ENCODE assay signal across 18 mouse cellular contexts in genomic region chr4:129353176-129353575, GRCm38 (mm10). TPM values are rescaled to one million over a fixed set of nuclear protein-coding genes. Genes with fewer than 3 reads are reported as not detected.
A peak's percentile ranks its signal among the peaks of the same experiment; 100 is the strongest.
DNase-seq lines count a peak whose midpoint lies in the region; ATAC-seq and TF ChIP-seq lines count a peak whose summit lies in the region.
"Had no signal": no experiment of that assay in that cellular context is flagged by ENCODE, and none has a peak within 500 bp of the region (broad histone marks: within the 10 kb centered on the region; RNA-seq: fewer than 3 reads in every experiment).

No protein-coding gene starts in this region.

- H3K4me3 ChIP-seq in ES-Bruce4 (ENCODE audit: low read depth, low read length) (no peak overlapping the region), ES-E14 (ENCODE audit: insufficient read depth in 1 of 2, low read depth in 1 of 2, low read length in 2 of 2, poor library complexity in 1 of 2, severe bottlenecking in 1 of 2) (peak overlapping the region; percentile 34 to 56)
- no peak overlapping the region for H3K4me3 ChIP-seq in forebrain, embryonic 14.5 days (ENCODE audit: low read depth, low read length)
- H3K4me3 ChIP-seq: embryonic facial prominence, embryonic 10.5 days; embryonic facial prominence, embryonic 12.5 days; forebrain, embryonic 13.5 days had no signal

- H3K27ac ChIP-seq in ES-Bruce4 (ENCODE audit: insufficient read depth, low read length), result 0 out of 2 replicates have a peak overlapping the region, but pooled peaks have one; percentile 25
- no peak overlapping the region; the same call in 1 of the 2 replicates for H3K27ac ChIP-seq in ES-E14 (ENCODE audit: insufficient read depth, low read depth, low read length, poor library complexity, severe bottlenecking)
- no peak overlapping the region for H3K27ac ChIP-seq in forebrain, embryonic 14.5 days (ENCODE audit: low read depth, low read length)
- H3K27ac ChIP-seq: embryonic facial prominence, embryonic 10.5 days; embryonic facial prominence, embryonic 12.5 days; forebrain, embryonic 13.5 days had no signal

- H3K36me3 ChIP-seq in ES-Bruce4 (ENCODE audit: control insufficient read depth, insufficient read depth, low read length, poor library complexity, severe bottlenecking) (peaks cover 37% of the 10 kb centered on the region), ES-E14 (ENCODE audit: control insufficient read depth, insufficient read depth, low read length, poor library complexity, severe bottlenecking) (peaks cover 30% of the 10 kb centered on the region)
- peaks cover 42% of the 10 kb centered on the region for H3K36me3 ChIP-seq in forebrain, embryonic 14.5 days (ENCODE audit: control insufficient read depth, insufficient read depth, low read length)

- H3K9me3 ChIP-seq in ES-Bruce4 (replicated peaks; ENCODE audit: control insufficient read depth, insufficient read depth, low read length, poor library complexity, severe bottlenecking), result no peaks in the 10 kb centered on the region
- no peaks in the 10 kb centered on the region for H3K9me3 ChIP-seq in ES-E14 (ENCODE audit: control insufficient read depth, insufficient read depth, low read depth, low read length)
- no peaks in the 10 kb centered on the region for H3K9me3 ChIP-seq in forebrain, embryonic 14.5 days (replicated peaks; ENCODE audit: control insufficient read depth, low read length)
- H3K9me3 ChIP-seq: embryonic facial prominence, embryonic 10.5 days; embryonic facial prominence, embryonic 12.5 days; forebrain, embryonic 13.5 days had no signal

- TF ChIP-seq POLR2A in ES-Bruce4 (IDR thresholded peaks at IDR 0.05; ENCODE audit: insufficient read depth, low read length), result no peak

- H3K9ac ChIP-seq in ES-Bruce4 (ENCODE audit: low read depth, poor library complexity, severe bottlenecking) (peak overlapping the region; percentile 42; the same call in 1 of the 2 replicates), ES-E14 (ENCODE audit: insufficient read depth, low read depth, low read length, poor library complexity, severe bottlenecking) (peak overlapping the region; percentile 67; the same call in 1 of the 2 replicates)
- H3K9ac ChIP-seq in forebrain, embryonic 14.5 days (ENCODE audit: low read length), result no peak overlapping the region
- H3K9ac ChIP-seq: embryonic facial prominence, embryonic 12.5 days; forebrain, embryonic 13.5 days had no signal

- no peaks in the 10 kb centered on the region for H3K27me3 ChIP-seq in ES-Bruce4 (ENCODE audit: control insufficient read depth, insufficient read depth, low read length, poor library complexity, severe bottlenecking)
- no peaks in the 10 kb centered on the region for H3K27me3 ChIP-seq in forebrain, embryonic 14.5 days (replicated peaks; ENCODE audit: control insufficient read depth, insufficient read depth, low read length)
- H3K27me3 ChIP-seq: embryonic facial prominence, embryonic 12.5 days; forebrain, embryonic 13.5 days had no signal

- DNase-seq in ES-E14 (ENCODE audit: low read depth, low spot score) (no peak), ZHBTc4 (ENCODE audit: low read depth, low spot score) (peak; percentile 82)
- DNase-seq in yolk sac, embryonic 10.5 days (ENCODE audit: low spot score), result no peak
- DNase-seq in forebrain, embryonic 14.5 days (ENCODE audit: low spot score), result no peak
- DNase-seq in natural killer cell, adult 2 months (ENCODE audit: low spot score in 2 of 2), result no peak
- DNase-seq: adrenal gland, adult 2 months; adrenal gland, postnatal 10 days; adrenal gland, postnatal 25 days; cerebellum, adult 11 months; cerebellum, adult 18-20 months; cerebellum, adult 8-10 months; cerebellum, adult 9-11 months; cerebellum, postnatal 14 days had no signal

- TF ChIP-seq CTCF in ES-Bruce4 (IDR thresholded peaks at IDR 0.05; ENCODE audit: low read depth, low read length), result no peak

- H3K4me2 ChIP-seq in forebrain, embryonic 14.5 days (ENCODE audit: low read length), result no peak overlapping the region
- H3K4me2 ChIP-seq: embryonic facial prominence, embryonic 12.5 days; forebrain, embryonic 13.5 days had no signal

- ATAC-seq in forebrain, embryonic 14.5 days, result no peak
- ATAC-seq: forebrain, embryonic 13.5 days; forebrain, embryonic 16.5 days had no signal

- whole genome bisulfite sequencing in forebrain, embryonic 14.5 days, result 93% methylated on average over 12 of the region's 12 CpGs

- in situ Hi-C loops in ES-E14 (cut with MboI; ENCODE audit: low sequenced_read_pairs in 2 of 2, unreplicated experiment in 2 of 2), result loop anchor here (5.0 to 10.0 kb wide), 2 partner anchors 102 to 104 kb away; no protein-coding TSS in a partner anchor

- no peaks in the 10 kb centered on the region for H3K4me1 ChIP-seq in ES-Bruce4 (ENCODE audit: control insufficient read depth, insufficient read depth, low read length)
- peaks cover 0 to 2% of the 10 kb centered on the region in 2 experiments; a peak in 1 of 4 replicates for H3K4me1 ChIP-seq in ES-E14 (ENCODE audit: control insufficient read depth in 2 of 2, insufficient read depth in 2 of 2, low read length in 2 of 2, poor library complexity in 1 of 2)
- no peaks in the 10 kb centered on the region for H3K4me1 ChIP-seq in forebrain, embryonic 14.5 days (ENCODE audit: control insufficient read depth, insufficient read depth, low read length)
- H3K4me1 ChIP-seq: embryonic facial prominence, embryonic 10.5 days; embryonic facial prominence, embryonic 12.5 days; forebrain, embryonic 13.5 days had no signal

- TF ChIP-seq EP300 in ES-Bruce4 (IDR thresholded peaks at IDR 0.05; ENCODE audit: insufficient read depth, low read depth, low read length), result no peak

TF ChIP-seq in ES-E14, 5 proteins besides CTCF, POLR2A, EP300 and RAD21:
- TF ChIP-seq ZC3H11A (IDR thresholded peaks at IDR 0.05; ENCODE audit: borderline replicate concordance, low read depth, low read length) (no peak), MAFK (IDR thresholded peaks at IDR 0.05; ENCODE audit: insufficient read depth, low read depth, low read length) (no peak), CHD2 (IDR thresholded peaks at IDR 0.05; ENCODE audit: low read depth, low read length) (no peak), HCFC1 (IDR thresholded peaks at IDR 0.05; ENCODE audit: borderline replicate concordance, insufficient read depth, low read length) (no peak), ZNF384 (IDR thresholded peaks at IDR 0.05; ENCODE audit: low read depth, low read length) (no peak)

RNA-seq across cellular contexts. Expression of gene Zbtb8os, which starts 17.7 kb away (rescaled TPM):
- 138 and 146 TPM in 2 replicates for polyA plus RNA-seq in ES-Bruce4 (2011; ENCODE audit: insufficient read depth, insufficient read length, low read depth, missing spikeins)
- 41.4 and 59.9 TPM in 2 replicates for total RNA-seq in ES-E14 (2012; rRNA removed)
- 27.7 and 37.1 TPM in 2 replicates for polyA plus RNA-seq in forebrain, embryonic 14.5 days (2014; fragmentation: Nextera tagmentation; extraction: Ambion mirVana)

RNA-seq across cellular contexts. Expression of gene Rbbp4, which starts 18.0 kb away (rescaled TPM):
- 375 and 419 TPM in 2 replicates for polyA plus RNA-seq in ES-Bruce4 (2011; ENCODE audit: insufficient read depth, insufficient read length, low read depth, missing spikeins)
- 59.7 and 81.2 TPM in 2 replicates for total RNA-seq in ES-E14 (2012; rRNA removed)
- polyA plus RNA-seq in forebrain, embryonic 14.5 days (2014; fragmentation: Nextera tagmentation; extraction: Ambion mirVana), result 428 and 447 TPM in 2 replicates

RNA-seq across cellular contexts. Expression of gene Zbtb8a, which starts 24.7 kb away (rescaled TPM):
- 20.7 and 21.1 TPM in 2 replicates for polyA plus RNA-seq in ES-Bruce4 (2011; ENCODE audit: insufficient read depth, insufficient read length, low read depth, missing spikeins)
- total RNA-seq in ES-E14 (2012; rRNA removed), result 25.3 and 32.5 TPM in 2 replicates
- 5.8 and 6.6 TPM in 2 replicates for polyA plus RNA-seq in forebrain, embryonic 14.5 days (2014; fragmentation: Nextera tagmentation; extraction: Ambion mirVana)

Comparison
In these comparisons a context has a peak if more than half of its experiments do, and no peak if none do; other contexts are left out.
1. H3K4me3 ChIP-seq: peak in ES-E14 (2 of 2); none in ES-Bruce4 (single experiment) and forebrain, embryonic 14.5 days (single experiment).